Mouse (Mus musculus) G1E (cell line): ENCODE results near the gene Snrpa.

Source experiments
- CTCF ChIP-seq: IDR thresholded peaks from 2 replicates; pipeline ENCODE4 v1.5.1; 2012; ENCODE audit warnings: low read depth, low read length, inconsistent platforms, mixed read lengths
- GATA1 ChIP-seq: IDR thresholded peaks from 2 replicates; pipeline ENCODE4 v1.6.1; 2012; ENCODE audit warnings: borderline replicate concordance, low read length, inconsistent platforms, mixed read lengths
- POLR2AphosphoS5 ChIP-seq: IDR thresholded peaks from 2 replicates; pipeline ENCODE4 v1.6.1; 2012; ENCODE audit warnings: low read depth, low read length, inconsistent platforms; ENCODE audit not compliant: insufficient replicate concordance
- TAL1 ChIP-seq: conservative IDR thresholded peaks from 2 replicates; pipeline ENCODE4 v1.6.1; 2012; ENCODE audit warnings: low read depth, low read length, inconsistent platforms, mixed read lengths

DNA sequence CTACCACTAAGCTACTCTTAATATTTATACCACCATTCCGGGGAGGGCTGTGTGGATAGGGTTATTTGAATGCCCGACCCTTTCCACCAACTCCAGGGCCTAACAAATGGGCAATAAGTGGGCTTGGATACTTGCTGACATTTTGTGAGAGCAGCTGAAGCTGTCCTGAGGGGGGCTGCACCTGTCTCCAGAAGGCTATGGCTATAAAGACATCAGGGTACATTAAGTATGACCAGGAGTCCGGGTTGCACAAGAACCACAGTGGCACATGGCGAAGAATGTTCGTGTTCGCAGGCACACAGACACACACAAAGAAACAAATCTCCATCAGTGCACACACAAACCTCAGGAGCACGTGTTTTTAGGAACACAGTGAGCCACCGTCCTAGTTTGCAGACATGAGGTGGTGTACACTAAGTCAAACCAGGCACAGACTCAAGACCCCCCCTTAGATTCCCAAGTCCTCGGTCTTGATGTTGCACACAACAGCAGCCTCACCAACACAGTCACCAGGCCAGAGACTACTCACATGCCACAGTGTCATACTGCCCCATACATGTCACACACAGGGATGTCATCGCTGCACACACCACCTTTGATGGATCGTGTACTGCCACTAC, 28.5 kb downstream of the Snrpa start:
- no peak for TF ChIP-seq TAL1
- TF ChIP-seq CTCF, result no peak
- TF ChIP-seq GATA1, result no peak
- 0 out of 2 replicates have a peak, but pooled peaks have one; percentile 47 for TF ChIP-seq POLR2AphosphoS5
